9 mouse cellular contexts compared by ENCODE assay signal in the genomic region with DNA sequence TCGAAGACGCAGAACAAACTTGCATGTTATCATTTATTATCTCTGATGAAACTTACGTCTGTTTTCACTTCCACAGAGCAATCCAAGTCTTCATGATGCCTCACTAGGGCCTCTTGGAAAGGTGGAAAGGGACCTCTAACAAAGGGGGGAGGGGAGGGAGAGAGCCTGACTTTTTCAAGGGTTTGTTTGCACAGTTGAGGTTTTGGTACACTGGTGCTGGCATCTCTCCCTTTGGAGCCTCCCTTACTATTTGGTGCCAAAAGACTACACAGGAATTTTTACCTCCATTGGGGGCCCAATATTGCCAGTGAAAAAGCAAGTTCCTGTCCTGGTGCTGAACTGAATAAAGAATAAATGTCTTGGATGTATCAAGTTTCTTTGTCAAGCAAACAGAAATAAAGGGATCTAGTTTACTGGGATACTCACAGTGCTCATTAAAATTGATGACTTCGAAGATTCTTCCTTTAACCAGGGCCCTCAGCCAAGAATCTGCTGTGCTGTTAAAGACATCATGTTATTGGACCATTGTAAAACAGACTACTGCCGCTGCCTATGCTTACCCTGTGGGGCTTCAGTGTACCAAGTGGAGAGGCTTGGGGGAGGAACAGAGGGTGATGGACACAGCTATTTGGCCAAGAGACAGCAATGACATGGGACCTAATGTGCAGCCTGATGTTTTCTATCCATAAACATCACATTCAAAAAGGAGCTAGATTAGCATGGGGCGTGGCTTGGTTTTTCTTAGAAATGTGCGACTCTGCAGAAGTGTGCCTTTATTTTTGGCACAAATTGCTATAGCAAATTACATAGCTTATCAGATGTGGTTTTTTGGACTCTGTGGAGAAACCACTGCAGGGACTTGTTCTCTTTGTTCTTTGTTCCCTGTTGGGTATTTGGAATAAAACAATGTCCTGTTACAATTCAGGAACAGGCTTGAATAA.
DNase-seq lines count a peak whose midpoint lies in the region; ATAC-seq lines count a peak whose summit lies in the region.
"Had no signal": no experiment of that assay in that cellular context is flagged by ENCODE, and none has a peak within 500 bp of the region (broad histone marks: within the 10 kb centered on the region; RNA-seq: fewer than 3 reads in every experiment).

No protein-coding gene starts in this region.

- no peaks in the 10 kb centered on the region for H3K36me3 ChIP-seq in forebrain, embryonic 15.5 days
- no peaks in the 10 kb centered on the region for H3K36me3 ChIP-seq in forebrain, embryonic 11.5 days (ENCODE audit: control insufficient read depth, insufficient read depth, low read length)
- no peaks in the 10 kb centered on the region for H3K36me3 ChIP-seq in limb, embryonic 13.5 days
- H3K36me3 ChIP-seq in limb, embryonic 10.5 days: no peaks in the 10 kb centered on the region
- no peaks in the 10 kb centered on the region for H3K36me3 ChIP-seq in midbrain, embryonic 13.5 days

- DNase-seq in forebrain, embryonic 11.5 days (ENCODE audit: low spot score): no peak
- DNase-seq in limb, embryonic 10.5 days (ENCODE audit: low spot score): no peak
- DNase-seq in cerebellum, postnatal 36 days: no peak
- DNase-seq in thymus, postnatal 36 days: no peak

- H3K9ac ChIP-seq in forebrain, embryonic 15.5 days (replicated peaks): no peak overlapping the region
- H3K9ac ChIP-seq in forebrain, embryonic 11.5 days (ENCODE audit: low read length): no peak overlapping the region
- no peak overlapping the region for H3K9ac ChIP-seq in limb, embryonic 13.5 days
- H3K9ac ChIP-seq in midbrain, embryonic 13.5 days (replicated peaks): no peak overlapping the region

- no peaks in the 10 kb centered on the region for H3K27me3 ChIP-seq in forebrain, embryonic 15.5 days
- no peaks in the 10 kb centered on the region for H3K27me3 ChIP-seq in forebrain, embryonic 11.5 days (ENCODE audit: control insufficient read depth, insufficient read depth, low read length)
- no peaks in the 10 kb centered on the region for H3K27me3 ChIP-seq in limb, embryonic 13.5 days
- no peaks in the 10 kb centered on the region for H3K27me3 ChIP-seq in limb, embryonic 10.5 days (ENCODE audit: low read depth, poor library complexity, severe bottlenecking)
- H3K27me3 ChIP-seq in midbrain, embryonic 13.5 days: no peaks in the 10 kb centered on the region
- H3K27me3 ChIP-seq: CH12.LX had no signal

- no peak overlapping the region for H3K4me3 ChIP-seq in forebrain, embryonic 15.5 days
- no peak overlapping the region for H3K4me3 ChIP-seq in forebrain, embryonic 11.5 days (ENCODE audit: low read depth, low read length)
- H3K4me3 ChIP-seq in limb, embryonic 13.5 days: no peak overlapping the region
- no peak overlapping the region for H3K4me3 ChIP-seq in limb, embryonic 10.5 days
- no peak overlapping the region for H3K4me3 ChIP-seq in midbrain, embryonic 13.5 days (replicated peaks)

- 55% methylated on average over 7 of the region's 7 CpGs for WGBS in forebrain, embryonic 15.5 days
- 84% methylated on average over 7 of the region's 7 CpGs for WGBS in forebrain, embryonic 11.5 days
- 57% methylated on average over 7 of the region's 7 CpGs for WGBS in limb, embryonic 13.5 days
- 85% methylated on average over 7 of the region's 7 CpGs for WGBS in limb, embryonic 10.5 days
- 80% methylated on average over 7 of the region's 7 CpGs for WGBS in midbrain, embryonic 13.5 days

- peak; percentile 87 for ATAC-seq in forebrain, embryonic 15.5 days (replicated peaks)
- no peak for ATAC-seq in forebrain, embryonic 11.5 days (replicated peaks; ENCODE audit: low FRiP score)
- peak; percentile 55 for ATAC-seq in limb, embryonic 13.5 days (ENCODE audit: low FRiP score, low read depth)
- ATAC-seq in hematopoietic stem cell, adult 5-6 weeks (replicated peaks in 1 of 2; ENCODE audit: insufficient read depth in 1 of 2, low FRiP score in 2 of 2, low TSS enrichment in 1 of 2, low read depth in 1 of 2, poor library complexity in 2 of 2, severe bottlenecking in 2 of 2): peak; percentile 40 to 58; a peak in 2 of 4 replicates
- peak; percentile 71 for ATAC-seq in midbrain, embryonic 13.5 days

- peaks cover 15% of the 10 kb centered on the region for H3K4me1 ChIP-seq in forebrain, embryonic 15.5 days
- no peaks in the 10 kb centered on the region for H3K4me1 ChIP-seq in forebrain, embryonic 11.5 days (replicated peaks; ENCODE audit: control insufficient read depth, insufficient read depth, low read length)
- peaks cover 20% of the 10 kb centered on the region for H3K4me1 ChIP-seq in limb, embryonic 13.5 days
- H3K4me1 ChIP-seq in limb, embryonic 10.5 days: 0 out of 2 replicates have a peak, but pooled peaks cover 7% of the 10 kb centered on the region
- peaks cover 10% of the 10 kb centered on the region; the same call in 1 of the 2 replicates for H3K4me1 ChIP-seq in midbrain, embryonic 13.5 days (replicated peaks)

- peak overlapping the region; percentile 52 for H3K27ac ChIP-seq in forebrain, embryonic 15.5 days (replicated peaks)
- H3K27ac ChIP-seq in forebrain, embryonic 11.5 days (ENCODE audit: low read depth, low read length): no peak overlapping the region
- no peak overlapping the region for H3K27ac ChIP-seq in limb, embryonic 13.5 days
- H3K27ac ChIP-seq in limb, embryonic 10.5 days: no peak overlapping the region
- H3K27ac ChIP-seq in midbrain, embryonic 13.5 days: no peak overlapping the region

- no peaks in the 10 kb centered on the region for H3K9me3 ChIP-seq in forebrain, embryonic 15.5 days
- H3K9me3 ChIP-seq in forebrain, embryonic 11.5 days (ENCODE audit: control insufficient read depth, low read length): no peaks in the 10 kb centered on the region
- H3K9me3 ChIP-seq in limb, embryonic 13.5 days: no peaks in the 10 kb centered on the region
- no peaks in the 10 kb centered on the region for H3K9me3 ChIP-seq in limb, embryonic 10.5 days (replicated peaks)
- H3K9me3 ChIP-seq in midbrain, embryonic 13.5 days: no peaks in the 10 kb centered on the region

- H3K4me2 ChIP-seq in forebrain, embryonic 15.5 days (replicated peaks): no peak overlapping the region
- H3K4me2 ChIP-seq in forebrain, embryonic 11.5 days (ENCODE audit: low read depth, low read length, severe bottlenecking): no peak overlapping the region
- H3K4me2 ChIP-seq in limb, embryonic 13.5 days (replicated peaks): no peak overlapping the region
- H3K4me2 ChIP-seq in midbrain, embryonic 13.5 days (replicated peaks): no peak overlapping the region
